Mouse (Mus musculus): Measurements from ENCODE around the gene Lzts2. TPM values are rescaled to one million over a fixed set of nuclear protein-coding genes. Genes with fewer than 3 reads are reported as not detected.
"Not testable (repeated sequence)": the region's sequence is repeated elsewhere in the genome, so short reads cannot be mapped to it uniquely, and the experiment has no call there.

Gene Lzts2
- polyA plus RNA-seq, 1 experiment, result 143 TPM

DNA sequence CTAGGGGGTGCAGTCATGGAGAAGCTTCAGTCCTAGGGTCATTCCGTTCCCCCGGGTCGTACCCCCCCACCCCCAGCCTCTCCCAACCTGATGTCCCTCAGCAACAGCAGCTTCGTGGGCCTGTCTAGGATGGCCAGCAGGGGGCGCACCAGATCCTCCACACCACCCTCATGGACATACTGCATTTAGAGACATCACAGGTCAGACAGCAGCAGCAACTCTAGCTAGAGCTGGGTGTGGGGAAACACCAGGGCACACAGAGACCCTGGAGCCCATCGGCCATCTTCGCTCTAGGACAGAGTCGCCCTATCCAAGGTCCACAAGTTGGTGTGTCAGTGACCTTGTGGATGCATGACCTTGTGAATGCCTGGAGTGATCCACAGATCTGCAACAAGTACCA lies 15.9 kb downstream of the Lzts2 start:
- H3K4me1 ChIP-seq (ENCODE audit: control insufficient read depth, insufficient read depth, low read length), result peaks cover 10% of the 10 kb centered on the region
- 28% methylated on average over 8 of the region's 8 CpGs for WGBS
- no peak overlapping the region for H3K4me3 ChIP-seq (replicated peaks; ENCODE audit: extremely low read depth, low read depth, low read length)
- TF ChIP-seq POLR2A (IDR thresholded peaks at IDR 0.05; ENCODE audit: borderline replicate concordance, extremely low read depth, low read depth, low read length) (no peak), CTCF (IDR thresholded peaks at IDR 0.05; ENCODE audit: insufficient read depth, low read length) (peak; percentile 77)
- DNase-seq, result peak; percentile 67

DNA sequence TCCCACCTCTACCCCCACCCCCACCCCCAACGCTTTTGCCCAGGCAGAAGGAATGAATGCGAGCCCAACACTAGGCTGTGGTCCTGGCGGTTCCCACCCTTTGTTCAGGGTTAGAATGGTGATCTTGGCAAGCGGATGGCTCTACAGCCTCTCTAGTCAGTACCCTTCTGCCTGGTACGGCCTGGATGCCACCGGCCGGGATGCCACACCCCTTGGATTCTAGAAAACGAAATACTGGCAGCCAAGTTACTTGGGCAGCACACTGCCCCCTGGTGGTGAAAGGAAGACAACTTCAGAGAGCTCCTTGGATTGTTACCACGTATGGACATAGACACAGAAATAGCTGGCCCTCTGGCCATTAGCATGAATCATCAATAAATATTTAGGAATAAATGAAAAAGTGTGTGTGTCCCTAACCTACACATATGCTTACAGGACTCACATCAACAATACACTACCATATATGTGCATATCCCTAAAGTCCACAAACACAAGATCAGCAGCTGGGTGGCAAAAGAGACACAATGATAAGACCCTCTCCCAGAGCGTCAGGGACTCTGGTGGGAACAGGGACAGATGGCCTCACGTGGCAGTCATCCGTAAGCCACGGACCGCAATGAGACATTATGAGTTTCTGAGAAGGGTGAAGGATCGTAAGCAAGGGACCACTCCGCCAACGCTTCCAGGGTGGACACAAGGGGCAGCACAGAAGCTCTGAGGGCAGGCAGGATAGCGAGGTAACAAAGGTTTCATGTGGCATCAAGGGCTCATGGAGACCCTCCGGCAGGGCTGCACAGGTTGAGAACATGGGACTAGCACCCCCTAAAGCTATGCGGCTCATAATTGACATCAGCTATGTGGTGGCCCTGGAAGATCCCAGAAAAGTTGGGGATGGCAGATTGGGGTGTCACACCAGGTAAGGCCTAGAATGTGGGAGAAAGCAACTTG lies 16.8 kb downstream of the Lzts2 start:
- peak overlapping the region; percentile 7 for H3K4me3 ChIP-seq (replicated peaks; ENCODE audit: extremely low read depth, low read depth, low read length)
- H3K4me1 ChIP-seq (ENCODE audit: control insufficient read depth, insufficient read depth, low read length), result peaks cover 10% of the 10 kb centered on the region
- no peak for TF ChIP-seq POLR2A (IDR thresholded peaks at IDR 0.05; ENCODE audit: borderline replicate concordance, extremely low read depth, low read depth, low read length)
- peak; percentile 64 for TF ChIP-seq CTCF (IDR thresholded peaks at IDR 0.05; ENCODE audit: insufficient read depth, low read length)
- DNase-seq, result peak; percentile 64
- WGBS, result 37% methylated on average over 20 of the region's 20 CpGs

DNA sequence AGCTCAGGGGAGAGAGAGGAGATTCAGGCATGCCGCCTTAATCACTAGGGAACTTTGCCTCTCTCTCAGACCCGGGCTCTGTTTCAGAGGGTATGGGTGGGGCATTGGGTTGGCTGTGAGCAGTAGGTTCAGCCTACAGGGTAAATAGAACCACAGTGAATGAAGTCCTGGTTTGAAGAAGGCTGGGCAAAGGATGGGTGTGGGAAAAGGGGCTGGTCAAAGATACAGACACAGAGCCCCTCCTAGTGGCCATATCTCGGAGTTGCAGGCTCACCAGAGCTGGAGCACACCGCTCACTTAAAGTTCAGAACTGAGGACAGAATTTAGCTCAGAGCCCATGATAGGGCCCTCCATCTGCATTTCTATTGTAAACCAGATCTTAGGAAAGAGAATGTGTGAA lies 17.6 kb downstream of the Lzts2 start:
- peak; percentile 67 for DNase-seq

DNA sequence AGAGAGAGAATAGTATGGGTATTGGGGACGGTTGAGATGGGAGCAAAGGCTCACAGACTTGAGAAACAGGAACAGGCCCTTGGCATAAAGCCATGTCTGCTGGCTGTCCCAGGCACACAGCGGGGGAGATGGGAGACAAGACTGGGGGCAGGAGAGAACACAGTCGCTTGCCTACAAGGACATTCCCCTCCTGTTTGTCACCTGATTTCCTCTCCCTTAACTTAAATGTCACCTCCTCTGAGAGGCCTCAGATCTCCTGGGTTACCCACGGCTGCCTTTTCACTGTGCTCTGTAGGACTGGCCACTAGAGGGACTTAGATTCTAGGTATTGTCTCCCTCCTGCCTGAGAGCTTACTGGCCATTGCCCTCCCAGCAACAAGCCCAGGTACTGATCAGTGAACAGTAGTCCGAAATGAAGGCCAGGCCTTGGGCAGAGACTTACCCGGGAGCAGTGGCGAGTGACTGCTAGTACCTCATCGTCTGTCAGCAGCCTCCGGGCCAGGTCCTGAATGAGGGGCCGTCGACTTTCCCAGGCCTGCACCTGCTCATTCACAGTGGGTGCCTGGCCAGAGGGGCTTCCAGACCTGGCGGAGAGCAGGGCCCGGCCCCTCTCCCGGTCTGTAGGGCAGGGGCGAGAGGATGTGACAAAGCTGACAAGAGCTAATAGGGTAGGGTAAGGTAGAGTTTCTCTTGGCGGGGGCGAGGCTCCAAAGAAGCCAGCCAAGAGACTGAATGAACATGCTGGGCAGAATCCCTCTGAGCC lies 18.5 kb downstream of the Lzts2 start:
- TF ChIP-seq CTCF (IDR thresholded peaks at IDR 0.05; ENCODE audit: insufficient read depth, low read length), result 0 out of 2 replicates have a peak, but pooled peaks have one; percentile 10
- TF ChIP-seq POLR2A (IDR thresholded peaks at IDR 0.05; ENCODE audit: borderline replicate concordance, extremely low read depth, low read depth, low read length), result no peak
- peaks cover 10% of the 10 kb centered on the region for H3K4me1 ChIP-seq (ENCODE audit: control insufficient read depth, insufficient read depth, low read length)
- WGBS, result 49% methylated on average over 17 of the region's 17 CpGs
- no peak overlapping the region for H3K4me3 ChIP-seq (replicated peaks; ENCODE audit: extremely low read depth, low read depth, low read length)
- no peak for DNase-seq

More for the DNA sequence above, 17.6 kb downstream of the Lzts2 start:
- H3K4me3 ChIP-seq (replicated peaks; ENCODE audit: extremely low read depth, low read depth, low read length), result no peak overlapping the region
- H3K4me1 ChIP-seq (ENCODE audit: control insufficient read depth, insufficient read depth, low read length), result peaks cover 10% of the 10 kb centered on the region
- no peak for TF ChIP-seq POLR2A (IDR thresholded peaks at IDR 0.05; ENCODE audit: borderline replicate concordance, extremely low read depth, low read depth, low read length)
- peak; percentile 97 for TF ChIP-seq CTCF (IDR thresholded peaks at IDR 0.05; ENCODE audit: insufficient read depth, low read length)
- 12% methylated on average over 4 of the region's 4 CpGs for WGBS

DNA sequence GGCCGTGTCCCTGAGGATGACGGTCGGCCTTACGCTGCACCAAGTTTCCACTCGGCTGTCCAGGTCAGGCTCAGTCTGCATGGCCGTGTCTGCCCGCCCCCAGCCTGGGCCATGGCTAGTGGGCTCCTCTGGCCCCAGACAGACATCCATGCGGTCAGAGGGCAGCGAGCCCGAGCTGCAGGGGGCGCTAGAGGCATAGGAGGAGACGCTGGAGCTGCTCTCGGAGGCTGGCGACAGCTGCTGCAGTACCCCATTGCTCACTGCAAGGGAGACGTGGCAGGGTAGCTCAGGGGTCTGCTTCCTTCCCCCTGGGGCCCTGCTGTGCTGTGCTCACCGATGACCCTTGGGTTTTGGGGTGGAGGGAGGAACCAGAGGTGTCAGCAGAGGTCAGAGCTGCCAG lies 22.7 kb downstream of the Lzts2 start:
- H3K4me3 ChIP-seq (replicated peaks; ENCODE audit: extremely low read depth, low read depth, low read length), result no peak overlapping the region
- WGBS, result 42% methylated on average over 16 of the region's 16 CpGs
- TF ChIP-seq POLR2A (IDR thresholded peaks at IDR 0.05; ENCODE audit: borderline replicate concordance, extremely low read depth, low read depth, low read length) (no peak), CTCF (IDR thresholded peaks at IDR 0.05; ENCODE audit: insufficient read depth, low read length) (peak; percentile 53)
- no peaks in the 10 kb centered on the region for H3K4me1 ChIP-seq (ENCODE audit: control insufficient read depth, insufficient read depth, low read length)
- peak; percentile 73 for DNase-seq

DNA sequence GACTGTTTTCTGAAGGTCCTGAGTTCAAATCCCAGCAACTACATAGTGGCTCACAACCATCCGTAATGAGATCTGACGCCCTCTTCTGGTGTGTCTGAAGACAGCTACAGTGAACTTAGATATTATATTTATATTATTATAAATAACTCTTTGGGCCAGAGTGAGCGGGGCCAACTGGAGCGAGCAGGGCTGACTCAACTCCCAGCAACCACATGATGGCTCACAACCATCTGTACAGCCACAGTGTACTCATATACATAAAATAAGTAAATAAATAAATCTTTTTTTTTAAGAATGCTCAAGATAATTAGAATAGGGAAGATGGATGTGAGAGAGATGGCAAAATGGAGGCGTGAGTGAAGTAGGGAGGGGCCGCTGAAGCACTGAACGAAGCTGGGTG lies 24.0 kb downstream of the Lzts2 start:
- H3K4me3 ChIP-seq (replicated peaks; ENCODE audit: extremely low read depth, low read depth, low read length); H3K4me1 ChIP-seq (ENCODE audit: control insufficient read depth, insufficient read depth, low read length); DNase-seq: not testable (repeated sequence)
- 84% methylated on average over 7 of the region's 7 CpGs for WGBS

DNA sequence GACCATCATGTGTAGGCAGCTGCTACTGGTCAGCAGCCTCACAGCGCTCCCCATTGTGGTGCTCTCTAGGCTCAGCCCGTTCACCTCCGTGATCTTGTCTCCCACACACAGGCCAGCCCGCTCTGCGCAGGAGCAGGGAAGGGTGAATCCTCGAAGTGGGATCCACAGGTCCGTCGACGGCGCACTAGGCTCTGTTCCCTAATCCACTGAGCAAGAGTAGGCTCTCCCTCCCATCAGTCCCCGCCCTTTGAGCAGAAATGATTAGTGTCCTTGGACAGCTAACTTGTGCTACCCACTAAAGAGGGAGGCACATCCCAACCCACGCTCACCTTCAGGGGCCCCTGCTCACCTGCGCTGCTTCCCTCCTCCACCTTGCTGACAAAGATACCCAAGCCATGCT lies 26.0 kb downstream of the Lzts2 start:
- no peak overlapping the region for H3K4me3 ChIP-seq (replicated peaks; ENCODE audit: extremely low read depth, low read depth, low read length)
- DNase-seq, result no peak
- TF ChIP-seq POLR2A (IDR thresholded peaks at IDR 0.05; ENCODE audit: borderline replicate concordance, extremely low read depth, low read depth, low read length) (no peak), CTCF (IDR thresholded peaks at IDR 0.05; ENCODE audit: insufficient read depth, low read length) (no peak)
- WGBS, result 48% methylated on average over 13 of the region's 13 CpGs
- H3K4me1 ChIP-seq (ENCODE audit: control insufficient read depth, insufficient read depth, low read length), result no peaks in the 10 kb centered on the region

DNA sequence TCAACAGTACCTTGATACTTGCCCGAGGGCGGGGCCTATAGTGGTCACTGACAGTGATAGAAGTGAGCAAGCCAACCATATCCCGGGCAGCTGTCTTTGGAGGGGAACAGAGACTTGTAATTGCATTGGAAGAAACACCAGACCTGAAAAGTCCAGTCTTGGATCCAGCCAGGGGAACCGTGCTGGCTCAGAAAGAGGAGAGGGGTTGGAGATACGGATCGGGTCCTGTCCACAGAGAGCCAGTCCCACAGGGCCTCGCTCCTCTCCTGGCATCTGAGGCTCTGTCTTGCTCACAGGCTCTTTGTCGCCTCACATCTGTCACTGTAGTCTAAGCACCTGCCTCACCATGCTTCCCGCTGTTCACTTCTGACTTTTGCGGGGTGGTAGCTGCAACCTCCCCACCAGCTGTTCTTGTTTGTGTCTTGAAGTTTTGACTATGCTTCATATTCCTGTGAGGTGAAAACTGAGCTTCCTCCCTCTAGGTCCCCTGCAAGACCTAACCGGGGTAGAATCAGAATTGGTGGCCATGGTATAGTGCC lies 30.2 kb downstream of the Lzts2 start:
- no peak overlapping the region for H3K4me3 ChIP-seq (replicated peaks; ENCODE audit: extremely low read depth, low read depth, low read length)
- peaks cover 6% of the 10 kb centered on the region; the same call in 1 of the 2 replicates for H3K4me1 ChIP-seq (ENCODE audit: control insufficient read depth, insufficient read depth, low read length)
- TF ChIP-seq POLR2A (IDR thresholded peaks at IDR 0.05; ENCODE audit: borderline replicate concordance, extremely low read depth, low read depth, low read length) (no peak), CTCF (IDR thresholded peaks at IDR 0.05; ENCODE audit: insufficient read depth, low read length) (no peak)
- WGBS, result 69% methylated on average over 11 of the region's 11 CpGs
- no peak for DNase-seq

DNA sequence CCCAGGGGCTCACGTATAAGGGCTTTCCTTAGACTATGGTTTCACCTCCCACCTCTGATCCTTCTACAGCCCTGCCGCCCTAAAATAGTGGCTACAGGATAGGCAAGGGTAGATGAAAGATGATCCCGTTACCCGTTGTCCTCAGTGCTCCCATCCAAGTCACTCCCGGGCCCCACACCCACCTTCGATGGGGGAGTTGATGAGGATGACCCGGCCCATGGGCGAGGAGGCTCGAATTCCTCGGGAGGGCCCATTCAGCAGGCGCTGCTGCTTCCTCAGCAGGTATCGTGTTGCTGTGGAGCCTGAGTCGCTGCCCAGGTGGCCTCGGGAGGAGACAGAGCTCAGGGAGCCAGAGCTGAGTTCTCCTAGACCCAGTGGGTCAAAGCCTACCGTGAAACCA lies 31.0 kb downstream of the Lzts2 start:
- Histone ChIP-seq H3K4me3 (replicated peaks; ENCODE audit: extremely low read depth, low read depth, low read length) (no peak overlapping the region), H3K4me1 (ENCODE audit: control insufficient read depth, insufficient read depth, low read length) (peaks cover 6% of the 10 kb centered on the region; the same call in 1 of the 2 replicates)
- no peak for DNase-seq
- TF ChIP-seq CTCF (IDR thresholded peaks at IDR 0.05; ENCODE audit: insufficient read depth, low read length) (no peak), POLR2A (IDR thresholded peaks at IDR 0.05; ENCODE audit: borderline replicate concordance, extremely low read depth, low read depth, low read length) (no peak)
- 57% methylated on average over 15 of the region's 15 CpGs for WGBS
